8 mouse cellular contexts compared by ENCODE assay signal in genomic region chr15:98676471-98676870, GRCm38 (mm10). TPM values are rescaled to one million over a fixed set of nuclear protein-coding genes. Genes with fewer than 3 reads are reported as not detected.
DNase-seq lines count a peak whose midpoint lies in the region; ATAC-seq and TF ChIP-seq lines count a peak whose summit lies in the region.

No protein-coding gene starts in this region.

- H3K27ac ChIP-seq in lung, embryonic 14.5 days (ENCODE audit: low read depth), result no peak overlapping the region
- no peak overlapping the region for H3K27ac ChIP-seq in brown adipose tissue, adult 24 weeks (replicated peaks; ENCODE audit: low read depth, low read length)
- H3K27ac ChIP-seq in heart, embryonic 15.5 days, result no peak overlapping the region
- H3K27ac ChIP-seq in liver, embryonic 12.5 days, result no peak overlapping the region

- no peak for ATAC-seq in lung, embryonic 14.5 days (ENCODE audit: insufficient read depth)
- ATAC-seq in heart, embryonic 15.5 days (replicated peaks; ENCODE audit: insufficient number of reproducible peaks, insufficient read depth, low FRiP score, low read depth), result no peak
- no peak for ATAC-seq in liver, embryonic 12.5 days
- ATAC-seq in megakaryocyte-erythroid progenitor cell, adult 5-6 weeks (replicated peaks; ENCODE audit: low FRiP score, low TSS enrichment, poor library complexity, severe bottlenecking), result no peak

- 4% methylated on average over 9 of the region's 9 CpGs for WGBS in lung, embryonic 14.5 days
- WGBS in heart, embryonic 15.5 days, result 7% methylated on average over 9 of the region's 9 CpGs
- WGBS in liver, embryonic 12.5 days (ENCODE audit: insufficient replicate concordance), result 8% methylated on average over 9 of the region's 9 CpGs

- 0 out of 2 replicates have a peak overlapping the region, but pooled peaks have one; percentile 5 for H3K4me3 ChIP-seq in lung, embryonic 14.5 days (ENCODE audit: low read depth, low read length)
- H3K4me3 ChIP-seq in brown adipose tissue, adult 24 weeks (ENCODE audit: insufficient read depth, low read depth, low read length), result peak overlapping the region; percentile 73
- peak overlapping the region; percentile 54 for H3K4me3 ChIP-seq in heart, embryonic 15.5 days
- H3K4me3 ChIP-seq in liver, embryonic 12.5 days, result peak overlapping the region; percentile 46

- peak; percentile 37 for DNase-seq in lung, embryonic 14.5 days
- DNase-seq in lung, adult 18-20 months, result no peak
- DNase-seq in splenic B cell, adult 2 months (ENCODE audit: low read depth, low spot score), result peak; percentile 20
- DNase-seq in layer of hippocampus, postnatal 36 days, result no peak

- no peaks in the 10 kb centered on the region for H3K4me1 ChIP-seq in lung, embryonic 14.5 days (ENCODE audit: insufficient read depth)
- no peaks in the 10 kb centered on the region for H3K4me1 ChIP-seq in brown adipose tissue, adult 24 weeks (ENCODE audit: control insufficient read depth, insufficient read depth, insufficient read length, low read length)
- H3K4me1 ChIP-seq in heart, embryonic 15.5 days (replicated peaks), result peaks cover 32% of the 10 kb centered on the region
- H3K4me1 ChIP-seq in liver, embryonic 12.5 days, result peaks cover 23% of the 10 kb centered on the region

- no peaks in the 10 kb centered on the region for H3K36me3 ChIP-seq in lung, embryonic 14.5 days (ENCODE audit: insufficient read depth)
- no peaks in the 10 kb centered on the region for H3K36me3 ChIP-seq in heart, embryonic 15.5 days
- H3K36me3 ChIP-seq in liver, embryonic 12.5 days, result no peaks in the 10 kb centered on the region
- H3K36me3 ChIP-seq in splenic B cell, adult 2 months (ENCODE audit: control insufficient read depth, insufficient read depth, low read length, poor library complexity, severe bottlenecking), result no peaks in the 10 kb centered on the region

- H3K27me3 ChIP-seq in lung, embryonic 14.5 days (ENCODE audit: insufficient read depth, low read length), result peaks cover 48% of the 10 kb centered on the region
- peaks cover 32% of the 10 kb centered on the region for H3K27me3 ChIP-seq in heart, embryonic 15.5 days
- peaks cover 85% of the 10 kb centered on the region for H3K27me3 ChIP-seq in liver, embryonic 12.5 days (replicated peaks)
- H3K27me3 ChIP-seq in splenic B cell, adult 2 months (ENCODE audit: control insufficient read depth, insufficient read depth, low read length, poor library complexity, severe bottlenecking), result peaks cover 4% of the 10 kb centered on the region

- no peak for TF ChIP-seq CTCF in lung, embryonic 14.5 days (IDR thresholded peaks at IDR 0.05; ENCODE audit: low read depth)

- peak overlapping the region; percentile 70 for H3K4me2 ChIP-seq in lung, embryonic 14.5 days
- H3K4me2 ChIP-seq in heart, embryonic 15.5 days, result peak overlapping the region; percentile 98
- H3K4me2 ChIP-seq in liver, embryonic 12.5 days, result peak overlapping the region; percentile 75

- H3K9me3 ChIP-seq in lung, embryonic 14.5 days (ENCODE audit: low read depth, low read length), result no peaks in the 10 kb centered on the region
- no peaks in the 10 kb centered on the region for H3K9me3 ChIP-seq in heart, embryonic 15.5 days (replicated peaks)
- no peaks in the 10 kb centered on the region for H3K9me3 ChIP-seq in liver, embryonic 12.5 days (replicated peaks)

- H3K9ac ChIP-seq in lung, embryonic 14.5 days, result no peak overlapping the region
- no peak overlapping the region for H3K9ac ChIP-seq in heart, embryonic 15.5 days
- H3K9ac ChIP-seq in liver, embryonic 12.5 days, result no peak overlapping the region

RNA-seq across cellular contexts. Expression of gene Rnd1, which starts 0.8 kb away (rescaled TPM):
- 0.57 and 0.67 TPM in 2 replicates for polyA plus RNA-seq in lung, embryonic 14.5 days (2014; fragmentation: Nextera tagmentation; extraction: Ambion mirVana)
- 1.7 and 1.8 TPM in 2 replicates for polyA plus RNA-seq in brown adipose tissue, adult 24 weeks (2012; ENCODE audit: insufficient read depth, insufficient read length, missing spikeins)
- 1.1 and 1.2 TPM in 2 replicates for polyA plus RNA-seq in heart, embryonic 15.5 days (2015; fragmentation: Nextera tagmentation; extraction: Ambion mirVana)
- 0.30 and 0.50 TPM in 2 replicates for polyA plus RNA-seq in liver, embryonic 12.5 days (2016; fragmentation: Nextera tagmentation; extraction: Ambion mirVana)
- total RNA-seq in megakaryocyte-erythroid progenitor cell, adult 5-6 weeks (2014; fragmentation: Nextera tagmentation), result 0.64 TPM in 1 of 2 replicates, not detected in the other
- 0.61 TPM in 1 of 2 replicates, not detected in the other for total RNA-seq in megakaryocyte-erythroid progenitor cell, adult 5-6 weeks (2017)
- 1 to 10 TPM; 7.2 to 7.6 TPM for total RNA-seq in layer of hippocampus, postnatal 36 days (2021)

RNA-seq across cellular contexts. Expression of gene Ddx23, which starts 13.8 kb away (rescaled TPM):
- polyA plus RNA-seq in lung, embryonic 14.5 days (2014; fragmentation: Nextera tagmentation; extraction: Ambion mirVana), result 27.2 and 28.7 TPM in 2 replicates
- polyA plus RNA-seq in brown adipose tissue, adult 24 weeks (2012; ENCODE audit: insufficient read depth, insufficient read length, missing spikeins), result 28.1 and 50.7 TPM in 2 replicates
- polyA plus RNA-seq in heart, embryonic 15.5 days (2015; fragmentation: Nextera tagmentation; extraction: Ambion mirVana), result 16.1 and 17.8 TPM in 2 replicates
- polyA plus RNA-seq in liver, embryonic 12.5 days (2016; fragmentation: Nextera tagmentation; extraction: Ambion mirVana), result 15.9 and 16.2 TPM in 2 replicates
- total RNA-seq in megakaryocyte-erythroid progenitor cell, adult 5-6 weeks (2014; fragmentation: Nextera tagmentation), result 79.8 and 96.4 TPM in 2 replicates
- 152 and 181 TPM in 2 replicates for total RNA-seq in megakaryocyte-erythroid progenitor cell, adult 5-6 weeks (2017)
- total RNA-seq in layer of hippocampus, postnatal 36 days (2021), result 10 to 100 TPM; 87.5 to 92.0 TPM

RNA-seq across cellular contexts. Expression of gene Ccdc65, which starts 31.5 kb away (rescaled TPM):
- polyA plus RNA-seq in lung, embryonic 14.5 days (2014; fragmentation: Nextera tagmentation; extraction: Ambion mirVana), result 0.28 and 1.1 TPM in 2 replicates
- polyA plus RNA-seq in brown adipose tissue, adult 24 weeks (2012; ENCODE audit: insufficient read depth, insufficient read length, missing spikeins), result not detected in 2 replicates
- 0.87 and 1.0 TPM in 2 replicates for polyA plus RNA-seq in heart, embryonic 15.5 days (2015; fragmentation: Nextera tagmentation; extraction: Ambion mirVana)
- polyA plus RNA-seq in liver, embryonic 12.5 days (2016; fragmentation: Nextera tagmentation; extraction: Ambion mirVana), result 0.06 TPM in 1 of 2 replicates, not detected in the other
- total RNA-seq in megakaryocyte-erythroid progenitor cell, adult 5-6 weeks (2014; fragmentation: Nextera tagmentation), result not detected in 2 replicates
- total RNA-seq in megakaryocyte-erythroid progenitor cell, adult 5-6 weeks (2017), result not detected in 2 replicates
- 10 to 100 TPM in 1 of 2 experiments, 1 to 10 TPM in 1; 8.0 to 10.1 TPM for total RNA-seq in layer of hippocampus, postnatal 36 days (2021)

RNA-seq across cellular contexts. Expression of gene Cacnb3, which starts 45.8 kb away (rescaled TPM):
- polyA plus RNA-seq in lung, embryonic 14.5 days (2014; fragmentation: Nextera tagmentation; extraction: Ambion mirVana), result 24.6 and 28.9 TPM in 2 replicates
- 0.46 and 0.95 TPM in 2 replicates for polyA plus RNA-seq in brown adipose tissue, adult 24 weeks (2012; ENCODE audit: insufficient read depth, insufficient read length, missing spikeins)
- polyA plus RNA-seq in heart, embryonic 15.5 days (2015; fragmentation: Nextera tagmentation; extraction: Ambion mirVana), result 8.7 and 12.8 TPM in 2 replicates
- 3.8 and 4.9 TPM in 2 replicates for polyA plus RNA-seq in liver, embryonic 12.5 days (2016; fragmentation: Nextera tagmentation; extraction: Ambion mirVana)
- total RNA-seq in megakaryocyte-erythroid progenitor cell, adult 5-6 weeks (2014; fragmentation: Nextera tagmentation), result not detected in 2 replicates
- total RNA-seq in megakaryocyte-erythroid progenitor cell, adult 5-6 weeks (2017), result not detected in 2 replicates
- 100 to 1,000 TPM; 198 to 206 TPM for total RNA-seq in layer of hippocampus, postnatal 36 days (2021)

RNA-seq across cellular contexts. Expression of gene Fkbp11, which starts 51.5 kb away (rescaled TPM):
- polyA plus RNA-seq in lung, embryonic 14.5 days (2014; fragmentation: Nextera tagmentation; extraction: Ambion mirVana), result 29.7 and 32.9 TPM in 2 replicates
- 1.9 TPM in 1 of 2 replicates, not detected in the other for polyA plus RNA-seq in brown adipose tissue, adult 24 weeks (2012; ENCODE audit: insufficient read depth, insufficient read length, missing spikeins)
- polyA plus RNA-seq in heart, embryonic 15.5 days (2015; fragmentation: Nextera tagmentation; extraction: Ambion mirVana), result 20.9 and 26.6 TPM in 2 replicates
- 83.5 and 90.2 TPM in 2 replicates for polyA plus RNA-seq in liver, embryonic 12.5 days (2016; fragmentation: Nextera tagmentation; extraction: Ambion mirVana)
- 5.5 and 6.1 TPM in 2 replicates for total RNA-seq in megakaryocyte-erythroid progenitor cell, adult 5-6 weeks (2014; fragmentation: Nextera tagmentation)
- total RNA-seq in megakaryocyte-erythroid progenitor cell, adult 5-6 weeks (2017), result 5.8 and 6.9 TPM in 2 replicates
- 1 to 10 TPM in 1 of 2 experiments, under 1 TPM in 1; 0.88 to 1.0 TPM for total RNA-seq in layer of hippocampus, postnatal 36 days (2021)

Comparison
In these comparisons a context has a peak if more than half of its experiments do, and no peak if none do; other contexts are left out.
1. DNase-seq: peak in lung, embryonic 14.5 days (single experiment) and splenic B cell, adult 2 months (single experiment); none in lung, adult 18-20 months (0 of 2) and layer of hippocampus, postnatal 36 days (0 of 2).
2. H3K4me3 ChIP-seq: peak in every context shown above with its lines; median percentile 73 in brown adipose tissue, adult 24 weeks; 54 in heart, embryonic 15.5 days; 46 in liver, embryonic 12.5 days; 5 in lung, embryonic 14.5 days.
3. Peak in every context shown above with its lines, with median percentiles within 50 percentile points of each other: H3K4me2 ChIP-seq.